ENCODE assay signal across 7 mouse cellular contexts in the genomic region with DNA sequence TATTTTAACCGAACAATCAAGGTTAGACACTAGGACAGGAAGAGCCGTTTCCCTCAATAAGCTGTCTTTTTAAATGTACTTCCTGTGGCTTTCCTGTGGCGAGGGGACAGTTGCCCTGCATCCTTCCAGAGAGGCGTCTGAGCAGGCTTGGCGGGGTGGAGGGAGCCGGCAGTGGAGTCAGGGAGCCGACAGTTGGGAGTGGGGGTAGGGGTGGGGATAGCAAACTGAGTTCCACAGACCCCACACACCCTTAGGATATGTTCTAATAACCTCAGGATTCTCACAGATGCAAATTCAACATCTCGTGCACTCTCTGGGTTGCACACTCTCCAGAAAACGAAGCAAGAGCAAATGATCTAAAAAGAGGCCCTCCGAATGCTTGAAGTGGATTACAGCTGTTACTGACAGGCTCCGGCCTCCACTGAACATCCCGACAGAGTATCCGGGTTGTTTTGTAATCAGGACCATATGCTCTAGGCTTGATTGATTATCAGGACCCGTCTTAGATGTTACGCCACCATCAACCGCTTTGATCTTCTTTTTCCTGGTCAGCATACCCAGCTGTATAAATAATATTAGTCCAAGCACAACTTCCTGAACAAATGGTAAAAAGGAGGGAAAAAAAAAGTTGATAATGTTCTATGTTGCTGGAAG. TPM values are rescaled to one million over a fixed set of nuclear protein-coding genes. Genes with fewer than 3 reads are reported as not detected.
A peak's percentile ranks its signal among the peaks of the same experiment; 100 is the strongest.
DNase-seq lines count a peak whose midpoint lies in the region; ATAC-seq and TF ChIP-seq lines count a peak whose summit lies in the region.

No protein-coding gene starts in this region.

- no peak overlapping the region for H3K9ac ChIP-seq in hindbrain, embryonic 12.5 days
- peak overlapping the region; percentile 51 for H3K9ac ChIP-seq in liver, adult 2 months (ENCODE audit: low read depth, low read length)
- H3K9ac ChIP-seq in neural tube, embryonic 11.5 days (ENCODE audit: low read length) = no peak overlapping the region

- WGBS in hindbrain, embryonic 12.5 days = 20% methylated on average over 16 of the region's 16 CpGs
- WGBS in liver, adult 2 months = 20% methylated on average over 16 of the region's 16 CpGs
- 9% methylated on average over 16 of the region's 16 CpGs for WGBS in neural tube, embryonic 11.5 days

- H3K4me2 ChIP-seq in hindbrain, embryonic 12.5 days (replicated peaks) = peak overlapping the region; percentile 30
- H3K4me2 ChIP-seq in neural tube, embryonic 11.5 days (ENCODE audit: low read depth) = peak overlapping the region; percentile 23

- no peak for TF ChIP-seq CTCF in liver, adult 2 months (IDR thresholded peaks at IDR 0.05; ENCODE audit: low read depth, low read length)

- no peak for ATAC-seq in hindbrain, embryonic 12.5 days (ENCODE audit: low FRiP score)
- no peak for ATAC-seq in neural tube, embryonic 11.5 days (ENCODE audit: insufficient read depth, low FRiP score, low TSS enrichment)
- no peak for ATAC-seq in erythroblast, adult 5-6 weeks (replicated peaks; ENCODE audit: low FRiP score, poor library complexity, severe bottlenecking)

- no peak for TF ChIP-seq POLR2A in liver, adult 2 months (IDR thresholded peaks at IDR 0.05; ENCODE audit: extremely low read depth, insufficient read depth, low read length)

- peak overlapping the region; percentile 23; the same call in 1 of the 2 replicates for H3K27ac ChIP-seq in hindbrain, embryonic 12.5 days
- H3K27ac ChIP-seq in liver, adult 2 months (replicated peaks; ENCODE audit: insufficient read depth, low read depth, low read length) = peak overlapping the region; percentile 66
- peak overlapping the region; percentile 35; the same call in 1 of the 2 replicates for H3K27ac ChIP-seq in neural tube, embryonic 11.5 days (ENCODE audit: low read depth, low read length)

- no peaks in the 10 kb centered on the region for H3K79me2 ChIP-seq in liver, adult 2 months (ENCODE audit: control insufficient read depth, insufficient read depth, low read length)

- no peaks in the 10 kb centered on the region for H3K27me3 ChIP-seq in hindbrain, embryonic 12.5 days
- H3K27me3 ChIP-seq in liver, adult 2 months (ENCODE audit: control insufficient read depth, insufficient read depth, low read length) = no peaks in the 10 kb centered on the region
- no peaks in the 10 kb centered on the region for H3K27me3 ChIP-seq in neural tube, embryonic 11.5 days (ENCODE audit: control insufficient read depth, insufficient read depth, low read length)

- H3K36me3 ChIP-seq in hindbrain, embryonic 12.5 days = no peaks in the 10 kb centered on the region
- no peaks in the 10 kb centered on the region for H3K36me3 ChIP-seq in liver, adult 2 months (ENCODE audit: control insufficient read depth, insufficient read depth, low read length)
- H3K36me3 ChIP-seq in neural tube, embryonic 11.5 days (ENCODE audit: control insufficient read depth, insufficient read depth, low read length) = no peaks in the 10 kb centered on the region

- peak; percentile 9 for DNase-seq in ES-CJ7 (ENCODE audit: low read depth, low spot score)
- peak; percentile 74 for DNase-seq in embryo, embryonic 11 days
- DNase-seq in liver, adult 2 months (ENCODE audit: extremely low read depth, low read depth, low spot score) = peak; percentile 79
- peak; percentile 47 for DNase-seq in neural tube, embryonic 11.5 days (ENCODE audit: low spot score)
- DNase-seq in gastrocnemius, postnatal 25 days = no peak

- peaks cover 16% of the 10 kb centered on the region for H3K4me1 ChIP-seq in hindbrain, embryonic 12.5 days
- peaks cover 26% of the 10 kb centered on the region for H3K4me1 ChIP-seq in liver, adult 2 months (ENCODE audit: control insufficient read depth, insufficient read depth, low read length)
- H3K4me1 ChIP-seq in neural tube, embryonic 11.5 days (ENCODE audit: control insufficient read depth, insufficient read depth, low read length) = peaks cover 3% of the 10 kb centered on the region; the same call in 1 of the 2 replicates

- H3K9me3 ChIP-seq in hindbrain, embryonic 12.5 days (replicated peaks) = no peaks in the 10 kb centered on the region
- H3K9me3 ChIP-seq in neural tube, embryonic 11.5 days (ENCODE audit: control insufficient read depth, low read length) = no peaks in the 10 kb centered on the region

- no peak overlapping the region for H3K4me3 ChIP-seq in hindbrain, embryonic 12.5 days
- H3K4me3 ChIP-seq in liver, adult 2 months (ENCODE audit: insufficient read depth, low read depth, low read length) = no peak overlapping the region
- no peak overlapping the region for H3K4me3 ChIP-seq in neural tube, embryonic 11.5 days (ENCODE audit: low read depth, low read length)

RNA-seq across cellular contexts. Expression of a gene that starts 33.9 kb away (rescaled TPM):
- 38.3 and 39.6 TPM in 2 replicates for polyA plus RNA-seq in hindbrain, embryonic 12.5 days (2016; fragmentation: Nextera tagmentation; extraction: Ambion mirVana)
- 29.3 and 29.9 TPM in 2 replicates for total RNA-seq in liver, adult 2 months (2014; rRNA removed)
- polyA plus RNA-seq in liver, adult 2 months (2012; rRNA removed) = 45.5 and 48.4 TPM in 2 replicates
- polyA plus RNA-seq in neural tube, embryonic 11.5 days (2014; fragmentation: Nextera tagmentation; extraction: Ambion mirVana) = 57.5 and 62.0 TPM in 2 replicates
- total RNA-seq in erythroblast, adult 5-6 weeks (2015; ENCODE audit: low replicate concordance) = 9.4 and 15.6 TPM in 2 replicates
- 7.9 and 13.7 TPM in 2 replicates for total RNA-seq in erythroblast, adult 5-6 weeks (2017; ENCODE audit: low replicate concordance)
- total RNA-seq in gastrocnemius, postnatal 25 days (2021) = 10 to 100 TPM; 17.9 to 21.9 TPM
